Mouse (Mus musculus) liver, embryonic 15.5 days (tissue): ENCODE measurements at regions not wholly inside any gene's neighbourhood (a gene's known extent, or its start where the extent isn't known, plus 50 kb on each side); places are given as distances from the start of the nearest gene placed in this dataset.

Experiments
- ATAC-seq: fragments of 200-750 bp; cut with Nextera tagmentation; 2 replicates; pipeline ENCODE4 v1.8.0; 2017; ENCODE audit warnings: moderate number of reproducible peaks, mild to moderate bottlenecking, moderate library complexity; ENCODE audit not compliant: insufficient read depth
- H3K27ac ChIP-seq: fragments of 300-500 bp; sonication (generic); replicated peaks from 2 replicates; pipeline ENCODE4 v1.5.1; 2015; ENCODE audit warnings: mild to moderate bottlenecking, inconsistent platforms
- H3K27me3 ChIP-seq: fragments of 300-500 bp; sonication (generic); 2 replicates; pipeline ENCODE4 v1.6.1; 2015; ENCODE audit warnings: mild to moderate bottlenecking, inconsistent platforms
- H3K36me3 ChIP-seq: fragments of 300-500 bp; sonication (generic); replicated peaks from 2 replicates; pipeline ENCODE4 v1.6.1; 2015; ENCODE audit warnings: moderate library complexity, mild to moderate bottlenecking, inconsistent platforms
- H3K4me1 ChIP-seq: fragments of 300-500 bp; sonication (generic); replicated peaks from 2 replicates; pipeline ENCODE4 v1.6.1; 2015; ENCODE audit warnings: inconsistent platforms
- H3K4me2 ChIP-seq: fragments of 300-500 bp; sonication (generic); 2 replicates; pipeline ENCODE4 v1.6.1; 2015; ENCODE audit warnings: moderate library complexity, mild to moderate bottlenecking, inconsistent platforms
- H3K4me3 ChIP-seq: fragments of 300-500 bp; sonication (generic); replicated peaks from 2 replicates; pipeline ENCODE4 v1.5.1; 2015; ENCODE audit warnings: mild to moderate bottlenecking, inconsistent platforms
- H3K9ac ChIP-seq: fragments of 300-500 bp; sonication (generic); 2 replicates; pipeline ENCODE4 v1.6.1; 2015; ENCODE audit warnings: moderate library complexity, mild to moderate bottlenecking, inconsistent platforms
- H3K9me3 ChIP-seq: fragments of 300-500 bp; sonication (generic); replicated peaks from 2 replicates; pipeline ENCODE4 v1.6.1; 2016; ENCODE audit warnings: inconsistent platforms
- WGBS: fragments of 180-500 bp; shearing (Covaris S2); methylation state at CpG from one replicate; pipeline ENCODE4 v1.1.7; 2015; ENCODE audit warnings: mixed read lengths; ENCODE audit not compliant: insufficient replicate concordance; 5-methylcytosine and 5-hydroxymethylcytosine counted together

DNA sequence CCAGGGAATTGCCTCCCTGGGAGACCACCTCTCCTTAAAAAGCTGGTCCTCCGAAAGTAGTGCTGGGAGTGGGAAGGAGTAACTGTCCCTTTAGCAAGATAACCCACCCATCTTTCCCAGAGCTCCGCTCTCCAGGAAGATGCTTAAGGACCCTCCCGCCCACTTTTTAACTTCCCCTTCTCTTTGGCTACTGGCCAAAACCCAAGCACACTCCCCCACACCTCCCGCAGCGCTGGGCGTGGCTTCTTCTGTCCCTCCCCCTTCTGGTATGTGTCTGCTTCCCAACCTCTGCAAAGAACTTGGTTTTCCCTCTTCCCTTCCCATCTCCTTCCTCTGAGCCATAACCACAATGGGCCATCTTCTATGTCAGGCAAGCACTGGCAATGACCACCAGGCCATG, 85.4 kb downstream of the Rpap3 start:
- Histone ChIP-seq H3K27ac (no peak overlapping the region), H3K4me1 (no peaks in the 10 kb centered on the region), H3K4me3 (no peak overlapping the region), H3K9ac (no peak overlapping the region), H3K36me3 (no peaks in the 10 kb centered on the region), H3K27me3 (no peaks in the 10 kb centered on the region), H3K4me2 (no peak overlapping the region), H3K9me3 (no peaks in the 10 kb centered on the region)
- no peak for ATAC-seq
- WGBS, result 42% methylated on average over 6 of the region's 6 CpGs

DNA sequence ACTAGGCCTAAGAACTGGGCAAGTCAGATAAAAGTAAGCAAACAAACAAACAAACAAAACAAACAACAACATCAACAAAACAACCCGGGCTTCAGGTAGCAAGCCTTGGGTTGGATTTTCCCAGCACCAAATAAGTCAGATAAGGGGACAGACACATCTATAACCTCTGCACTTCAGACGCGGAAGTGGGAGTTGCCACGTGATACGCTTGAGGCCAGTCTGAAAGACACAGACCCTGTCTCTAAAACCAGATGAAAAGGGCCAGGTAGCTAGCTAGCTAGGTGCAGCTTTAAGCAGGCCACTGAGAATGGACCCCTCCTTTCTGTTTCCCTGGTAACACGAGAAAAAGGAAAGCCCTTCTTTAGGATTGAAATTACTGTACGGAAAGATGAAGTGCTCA, 85.9 kb downstream of the Rpap3 start:
- no peak overlapping the region for H3K4me3 ChIP-seq
- WGBS, result 68% methylated on average over 7 of the region's 7 CpGs
- no peaks in the 10 kb centered on the region for H3K9me3 ChIP-seq
- no peaks in the 10 kb centered on the region for H3K36me3 ChIP-seq
- no peak for ATAC-seq
- H3K4me1 ChIP-seq, result no peaks in the 10 kb centered on the region
- no peaks in the 10 kb centered on the region for H3K27me3 ChIP-seq
- H3K27ac ChIP-seq, result no peak overlapping the region
- no peak overlapping the region for H3K4me2 ChIP-seq
- no peak overlapping the region for H3K9ac ChIP-seq

DNA sequence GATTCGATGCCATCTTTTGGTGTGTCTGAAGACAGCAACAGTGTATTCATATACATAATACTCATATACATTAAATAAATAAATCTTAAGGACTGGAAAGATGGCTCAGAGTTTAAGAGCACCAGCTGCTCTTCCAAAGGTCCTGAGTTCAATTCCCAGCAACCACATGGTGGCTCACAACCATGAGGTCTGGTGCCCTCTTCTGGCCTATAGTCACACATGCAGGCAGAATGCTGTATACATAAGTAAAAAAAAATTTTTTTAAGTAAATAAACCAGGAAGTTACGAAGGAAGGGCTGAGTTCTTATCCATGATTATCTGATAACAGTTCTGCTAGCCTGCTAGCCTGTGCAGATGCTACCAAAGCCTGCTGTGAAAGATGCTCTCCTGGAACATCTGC, 93.3 kb downstream of the Rpap3 start:
- ATAC-seq, result no peak
- no peak overlapping the region for H3K9ac ChIP-seq

DNA sequence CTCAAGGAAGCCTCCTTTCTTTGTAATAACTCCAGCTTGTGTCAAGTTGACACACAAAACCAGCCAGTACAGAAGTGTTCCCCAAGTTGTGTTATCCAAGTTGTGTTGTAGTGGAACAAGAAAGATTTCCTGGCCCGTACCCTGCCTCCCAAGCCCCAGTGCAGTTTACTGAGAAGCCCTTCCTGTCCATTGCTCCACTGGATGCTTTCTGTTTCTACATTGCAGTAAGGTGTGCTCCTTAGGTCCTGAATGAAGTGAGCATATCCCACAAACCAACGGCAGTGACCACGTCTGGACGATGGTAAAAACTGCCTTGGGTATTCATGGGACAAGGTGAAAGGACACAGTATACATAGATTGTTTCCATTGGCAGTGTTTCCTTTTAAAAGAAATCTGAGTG, 94.9 kb downstream of the Rpap3 start:
- Histone ChIP-seq H3K27me3 (0 out of 2 replicates have a peak, but pooled peaks cover 5% of the 10 kb centered on the region), H3K36me3 (no peaks in the 10 kb centered on the region), H3K27ac (no peak overlapping the region), H3K4me1 (no peaks in the 10 kb centered on the region), H3K9ac (no peak overlapping the region), H3K9me3 (no peaks in the 10 kb centered on the region), H3K4me3 (no peak overlapping the region), H3K4me2 (no peak overlapping the region)
- WGBS, result 72% methylated on average over 4 of the region's 4 CpGs
- ATAC-seq, result no peak

More for the DNA sequence above, 93.3 kb downstream of the Rpap3 start:
- H3K27me3 ChIP-seq, result no peaks in the 10 kb centered on the region
- no peaks in the 10 kb centered on the region for H3K9me3 ChIP-seq
- no peaks in the 10 kb centered on the region for H3K4me1 ChIP-seq
- H3K4me2 ChIP-seq, result no peak overlapping the region
- no peak overlapping the region for H3K27ac ChIP-seq
- WGBS, result 52% methylated on average over 2 of the region's 2 CpGs
- no peak overlapping the region for H3K4me3 ChIP-seq
- H3K36me3 ChIP-seq, result no peaks in the 10 kb centered on the region

DNA sequence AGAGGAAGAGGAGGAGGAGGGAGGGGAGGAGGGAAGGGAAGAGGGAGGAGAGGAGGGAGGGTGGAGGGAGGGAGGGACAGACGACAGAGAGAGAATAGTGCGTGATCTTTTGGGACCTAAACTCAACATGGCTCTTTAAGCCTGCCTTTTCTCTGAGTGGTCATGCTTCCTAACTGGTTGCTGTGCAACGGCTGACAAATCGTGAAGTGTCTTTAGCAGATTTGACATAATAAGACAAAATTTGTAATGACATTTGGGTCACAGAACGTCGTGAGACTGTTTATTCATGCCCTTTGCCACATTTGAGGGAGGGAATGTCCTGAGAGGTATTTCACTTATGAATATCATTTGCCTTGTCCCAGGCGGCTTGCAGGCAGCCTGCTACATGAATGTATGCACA, 96.1 kb downstream of the Rpap3 start:
- peaks cover 9% of the 10 kb centered on the region; the same call in 1 of the 2 replicates for H3K27me3 ChIP-seq
- no peak overlapping the region for H3K4me3 ChIP-seq
- ATAC-seq, result no peak
- H3K9me3 ChIP-seq, result no peaks in the 10 kb centered on the region
- H3K9ac ChIP-seq, result no peak overlapping the region
- no peaks in the 10 kb centered on the region for H3K4me1 ChIP-seq
- 57% methylated on average over 7 of the region's 7 CpGs for WGBS
- H3K27ac ChIP-seq, result no peak overlapping the region
- no peaks in the 10 kb centered on the region for H3K36me3 ChIP-seq
- H3K4me2 ChIP-seq, result no peak overlapping the region

DNA sequence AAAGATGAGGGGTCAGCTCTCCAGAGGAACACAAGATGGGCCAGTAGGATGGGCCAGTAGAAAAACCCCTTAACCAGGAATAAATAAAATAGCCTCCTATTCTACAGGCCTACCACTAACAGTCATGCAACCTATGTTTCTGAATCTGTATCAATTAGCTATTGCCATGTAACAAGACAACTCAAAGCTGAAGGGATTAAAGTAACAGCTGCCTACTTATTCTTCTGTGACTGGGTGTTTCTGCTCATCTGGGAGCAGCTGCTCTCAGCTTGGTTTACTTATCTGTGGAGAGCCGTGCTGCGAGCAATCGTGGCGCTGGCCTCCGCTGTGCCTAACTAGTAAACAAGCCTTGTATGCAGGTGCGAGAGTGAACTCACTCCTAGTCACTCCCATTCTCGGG, 97.0 kb downstream of the Rpap3 start:
- no peaks in the 10 kb centered on the region for H3K9me3 ChIP-seq
- H3K36me3 ChIP-seq, result no peaks in the 10 kb centered on the region
- H3K4me2 ChIP-seq, result no peak overlapping the region
- H3K27me3 ChIP-seq, result peaks cover 9% of the 10 kb centered on the region; the same call in 1 of the 2 replicates
- ATAC-seq, result no peak
- H3K4me1 ChIP-seq, result no peaks in the 10 kb centered on the region
- H3K4me3 ChIP-seq, result no peak overlapping the region
- H3K27ac ChIP-seq, result no peak overlapping the region
- no peak overlapping the region for H3K9ac ChIP-seq
- WGBS, result 66% methylated on average over 7 of the region's 7 CpGs

DNA sequence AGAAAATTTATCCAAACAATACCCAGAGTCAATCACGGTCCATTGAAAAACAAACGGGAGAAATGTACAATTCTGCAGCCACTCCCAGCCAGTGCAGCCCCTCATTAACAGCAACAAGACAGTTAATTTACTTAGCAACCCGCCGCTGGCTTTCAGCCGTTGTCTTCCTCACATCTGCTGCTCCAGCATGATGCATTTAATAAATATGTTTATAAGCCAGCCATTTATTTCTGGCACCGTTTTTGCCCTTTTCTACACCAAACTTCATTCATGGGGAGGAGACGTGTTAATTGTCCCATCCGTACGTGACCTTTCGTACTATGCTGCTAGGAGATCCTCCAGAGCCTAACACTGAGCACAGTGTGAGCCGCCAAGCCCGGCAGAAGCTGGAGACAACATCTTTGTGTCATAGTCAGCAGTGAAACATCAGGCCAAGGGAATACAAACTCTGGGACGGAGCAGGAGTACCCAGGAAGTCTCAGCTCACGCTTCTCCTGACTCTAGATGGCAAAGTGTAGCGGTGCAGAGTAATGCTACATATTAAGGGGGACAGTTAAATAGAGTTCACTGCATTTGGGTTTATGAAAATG, 97.9 kb downstream of the Rpap3 start:
- WGBS, result 70% methylated on average over 15 of the region's 15 CpGs
- no peak overlapping the region for H3K4me2 ChIP-seq
- H3K4me3 ChIP-seq, result no peak overlapping the region
- H3K27ac ChIP-seq, result no peak overlapping the region
- no peaks in the 10 kb centered on the region for H3K36me3 ChIP-seq
- H3K4me1 ChIP-seq, result no peaks in the 10 kb centered on the region
- ATAC-seq, result no peak
- H3K27me3 ChIP-seq, result peaks cover 9% of the 10 kb centered on the region; the same call in 1 of the 2 replicates
- H3K9ac ChIP-seq, result no peak overlapping the region
- no peaks in the 10 kb centered on the region for H3K9me3 ChIP-seq

DNA sequence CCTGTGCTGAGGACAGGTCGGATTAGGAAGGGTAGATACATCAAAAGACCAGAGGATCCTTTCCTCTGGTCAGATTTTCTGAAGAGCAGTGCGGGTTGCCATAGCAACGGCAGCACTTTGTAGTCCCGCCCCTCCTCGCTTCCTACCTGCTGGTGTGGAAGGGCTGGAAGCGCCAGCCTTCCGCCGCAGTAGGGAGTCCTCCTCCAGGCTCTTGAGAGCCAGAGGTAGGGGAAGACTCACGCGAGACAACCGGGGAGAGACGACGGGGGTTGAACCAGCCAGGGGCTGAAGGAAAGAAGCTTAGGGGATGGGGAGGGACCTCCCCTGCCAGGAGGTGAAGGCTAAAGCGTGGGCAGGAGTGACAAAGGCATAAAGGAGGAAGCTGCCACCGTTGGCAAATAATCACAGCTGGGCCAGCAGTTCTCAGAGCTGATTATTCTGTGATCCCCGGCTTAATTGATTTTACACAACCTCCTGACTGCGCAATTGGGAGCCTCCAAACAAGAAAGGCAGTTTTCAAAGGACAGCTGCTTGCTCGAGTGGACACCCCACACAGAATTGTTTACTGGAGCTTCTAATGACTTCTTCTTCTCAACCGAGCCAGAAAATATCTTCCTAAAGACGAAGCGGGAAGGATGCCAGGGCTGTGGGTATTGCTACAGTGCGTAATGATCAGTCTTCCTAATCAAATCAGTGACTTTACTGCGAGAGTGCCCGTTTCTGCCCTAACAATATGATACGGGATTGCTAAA, 98.8 kb downstream of the Rpap3 start:
- Histone ChIP-seq H3K9ac (no peak overlapping the region), H3K27ac (no peak overlapping the region), H3K4me3 (no peak overlapping the region), H3K9me3 (no peaks in the 10 kb centered on the region), H3K36me3 (no peaks in the 10 kb centered on the region), H3K27me3 (peaks cover 9% of the 10 kb centered on the region; the same call in 1 of the 2 replicates), H3K4me2 (peak overlapping the region; percentile 29), H3K4me1 (no peaks in the 10 kb centered on the region)
- no peak for ATAC-seq
- WGBS, result 21% methylated on average over 25 of the region's 25 CpGs

DNA sequence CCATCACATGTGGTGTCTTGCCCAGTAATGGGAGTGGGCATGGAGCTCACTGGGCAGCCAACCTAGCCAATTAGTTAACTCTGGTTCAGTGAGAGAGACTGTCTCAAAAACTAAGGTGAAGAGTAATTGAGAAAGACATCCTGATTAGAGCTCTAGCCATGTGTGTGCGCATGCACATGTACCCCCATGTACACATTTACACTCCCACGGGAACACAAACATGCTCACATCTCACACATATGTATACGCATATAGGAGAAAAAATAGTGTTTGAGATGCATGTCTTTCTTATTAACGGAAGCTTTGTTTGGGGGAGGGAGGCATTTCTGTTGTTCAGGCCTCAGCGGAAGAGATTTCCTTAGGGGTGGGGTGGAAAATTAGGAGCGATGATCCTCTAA, 99.4 kb downstream of the Rpap3 start:
- 56% methylated on average over 6 of the region's 6 CpGs for WGBS
- Histone ChIP-seq H3K27me3 (peaks cover 9% of the 10 kb centered on the region; the same call in 1 of the 2 replicates), H3K9me3 (no peaks in the 10 kb centered on the region), H3K4me1 (no peaks in the 10 kb centered on the region), H3K4me3 (no peak overlapping the region), H3K27ac (no peak overlapping the region), H3K9ac (no peak overlapping the region), H3K4me2 (no peak overlapping the region; the same call in 1 of the 2 replicates), H3K36me3 (no peaks in the 10 kb centered on the region)
- no peak for ATAC-seq

DNA sequence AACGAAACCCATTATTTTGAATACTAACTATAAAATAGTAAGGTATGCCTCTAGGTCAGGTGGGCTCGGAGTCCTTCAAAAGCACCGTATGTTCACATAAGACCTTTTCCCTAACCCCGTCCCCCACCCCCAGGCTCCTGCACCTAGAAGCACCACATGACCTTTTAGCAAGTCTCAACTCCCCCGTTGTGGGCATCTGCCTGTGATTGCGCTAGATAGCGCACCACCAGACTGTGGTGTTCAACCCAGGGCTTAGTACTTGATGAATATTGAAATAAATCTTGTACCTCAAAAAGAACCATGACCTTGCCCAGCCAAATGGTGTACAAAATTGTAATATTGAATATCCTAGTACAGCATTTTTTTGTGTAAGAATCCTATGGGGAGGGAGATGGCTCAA, 99.8 kb downstream of the Rpap3 start:
- Histone ChIP-seq H3K36me3 (no peaks in the 10 kb centered on the region), H3K9me3 (no peaks in the 10 kb centered on the region), H3K9ac (no peak overlapping the region), H3K4me3 (no peak overlapping the region), H3K27ac (no peak overlapping the region), H3K27me3 (peaks cover 9% of the 10 kb centered on the region; the same call in 1 of the 2 replicates), H3K4me1 (no peaks in the 10 kb centered on the region), H3K4me2 (no peak overlapping the region)
- 79% methylated on average over 7 of the region's 7 CpGs for WGBS
- ATAC-seq, result no peak

DNA sequence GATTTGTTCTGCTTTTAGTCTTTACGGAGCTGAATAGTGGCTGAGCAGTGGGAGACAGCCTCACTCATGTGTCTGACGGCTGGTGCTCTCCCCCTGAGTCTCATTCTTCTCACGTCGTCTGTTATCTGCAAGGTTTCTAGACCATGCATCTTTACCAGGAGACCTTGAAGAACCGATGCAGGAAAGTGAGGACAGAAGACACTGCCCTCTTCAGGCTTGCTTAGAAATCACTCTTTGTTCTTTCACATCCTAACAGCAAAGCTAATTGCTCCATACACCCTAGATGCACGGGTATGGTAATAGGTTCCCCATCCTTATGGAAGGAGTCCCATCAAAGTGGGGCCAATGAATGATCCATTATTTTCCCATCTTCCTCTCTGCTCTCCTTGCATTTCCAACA, 102.1 kb downstream of the Rpap3 start:
- no peaks in the 10 kb centered on the region for H3K4me1 ChIP-seq
- no peak overlapping the region for H3K4me3 ChIP-seq
- no peaks in the 10 kb centered on the region for H3K36me3 ChIP-seq
- no peaks in the 10 kb centered on the region for H3K9me3 ChIP-seq
- no peak overlapping the region for H3K27ac ChIP-seq
- no peak overlapping the region for H3K4me2 ChIP-seq
- ATAC-seq, result no peak
- no peak overlapping the region for H3K9ac ChIP-seq
- peaks cover 9% of the 10 kb centered on the region; the same call in 1 of the 2 replicates for H3K27me3 ChIP-seq
- WGBS, result 24% methylated on average over 6 of the region's 6 CpGs
